Mouse (Mus musculus): ENCODE measurements around the gene Arhgef3.

DNA sequence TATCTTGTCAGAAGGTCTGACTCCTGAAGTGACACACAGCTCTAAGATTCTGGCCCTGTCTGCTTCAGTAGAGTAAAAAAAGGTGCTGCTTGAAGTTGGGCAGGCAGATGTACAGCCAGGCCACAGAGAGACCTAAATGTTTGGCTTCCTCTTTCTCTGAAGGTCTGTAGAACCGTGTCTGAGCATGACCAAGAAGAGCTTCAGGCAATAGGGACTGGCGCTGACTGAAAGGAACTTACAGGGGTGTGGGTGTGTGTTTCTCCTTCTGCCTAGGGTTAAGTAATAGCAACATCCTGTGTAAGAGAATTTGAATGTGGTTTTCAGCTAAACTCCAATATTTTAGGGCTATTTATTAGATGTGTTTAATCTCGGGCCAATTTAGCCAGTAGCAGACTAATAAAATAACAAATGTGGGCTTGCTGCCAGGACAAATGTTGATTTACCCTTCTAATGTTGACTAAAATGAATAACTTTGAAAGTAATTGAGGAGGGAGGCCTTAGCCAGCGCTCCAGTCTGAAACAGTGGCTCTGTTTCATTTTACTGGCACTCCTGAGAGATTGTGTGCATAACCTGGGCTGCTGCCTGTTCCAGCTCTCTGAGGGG lies 236.9 kb downstream of the Arhgef3 start:
- TF ChIP-seq POLR2A (IDR thresholded peaks at IDR 0.05; ENCODE audit: insufficient read depth, low read depth, low read length) = no peak
- TF ChIP-seq CTCF (IDR thresholded peaks at IDR 0.05) = no peak
- no peak for TF ChIP-seq EP300 (IDR thresholded peaks at IDR 0.05; ENCODE audit: insufficient read depth, low read depth, low read length)

Measured in heart, adult 2 months (tissue).